Mouse (Mus musculus): ENCODE measurements around the gene Efna3. TPM values are rescaled to one million over a fixed set of nuclear protein-coding genes. Genes with fewer than 3 reads are reported as not detected.
A peak's percentile ranks its signal among the peaks of the same experiment; 100 is the strongest.

Gene Efna3
- total RNA-seq, 2 experiments from 2014 or later: 57.8 to 62.7 TPM

DNA sequence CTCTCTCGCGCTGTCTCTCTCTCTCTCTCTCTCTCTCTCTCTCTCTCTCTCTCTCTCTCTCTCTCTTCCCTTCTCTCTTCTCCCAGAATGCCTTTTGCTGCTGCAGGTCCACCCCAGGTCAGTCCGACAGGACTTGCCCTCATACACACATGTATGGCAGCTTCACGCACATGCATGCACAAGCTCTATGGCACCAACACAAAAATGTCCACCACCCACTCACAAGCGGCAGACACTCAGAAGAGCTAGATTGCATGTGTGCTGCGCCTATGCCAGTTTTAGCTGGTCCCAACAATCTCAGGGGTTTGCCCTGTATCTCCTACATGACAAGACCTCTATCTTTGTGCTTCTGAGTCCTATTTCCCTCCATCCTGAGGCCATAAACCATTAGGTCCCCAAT lies 5.5 kb downstream of the Efna3 start:
- no peak for DNase-seq (ENCODE audit: low spot score in 2 of 2)

DNA sequence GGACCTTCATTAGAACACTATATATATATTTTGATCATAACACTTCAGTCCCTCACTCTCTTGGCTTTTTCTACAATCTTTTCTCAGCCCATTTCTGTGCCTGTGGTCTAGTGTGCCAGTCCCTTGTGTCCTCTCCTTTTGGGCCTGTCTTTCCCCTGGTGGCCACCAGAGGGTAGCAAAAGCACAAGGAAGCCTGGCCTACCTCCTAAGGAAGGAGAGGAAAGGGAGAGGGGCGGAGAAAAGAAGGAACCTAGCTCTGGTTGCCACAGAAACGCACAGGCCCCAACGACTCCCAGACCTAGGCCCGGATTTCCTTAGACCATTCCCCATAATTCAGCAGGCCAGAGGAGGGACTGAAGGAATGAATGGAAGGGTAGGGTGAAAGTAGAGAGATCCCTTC lies 5.9 kb downstream of the Efna3 start:
- peak; percentile 87 to 90 for DNase-seq (ENCODE audit: low spot score in 2 of 2)

DNA sequence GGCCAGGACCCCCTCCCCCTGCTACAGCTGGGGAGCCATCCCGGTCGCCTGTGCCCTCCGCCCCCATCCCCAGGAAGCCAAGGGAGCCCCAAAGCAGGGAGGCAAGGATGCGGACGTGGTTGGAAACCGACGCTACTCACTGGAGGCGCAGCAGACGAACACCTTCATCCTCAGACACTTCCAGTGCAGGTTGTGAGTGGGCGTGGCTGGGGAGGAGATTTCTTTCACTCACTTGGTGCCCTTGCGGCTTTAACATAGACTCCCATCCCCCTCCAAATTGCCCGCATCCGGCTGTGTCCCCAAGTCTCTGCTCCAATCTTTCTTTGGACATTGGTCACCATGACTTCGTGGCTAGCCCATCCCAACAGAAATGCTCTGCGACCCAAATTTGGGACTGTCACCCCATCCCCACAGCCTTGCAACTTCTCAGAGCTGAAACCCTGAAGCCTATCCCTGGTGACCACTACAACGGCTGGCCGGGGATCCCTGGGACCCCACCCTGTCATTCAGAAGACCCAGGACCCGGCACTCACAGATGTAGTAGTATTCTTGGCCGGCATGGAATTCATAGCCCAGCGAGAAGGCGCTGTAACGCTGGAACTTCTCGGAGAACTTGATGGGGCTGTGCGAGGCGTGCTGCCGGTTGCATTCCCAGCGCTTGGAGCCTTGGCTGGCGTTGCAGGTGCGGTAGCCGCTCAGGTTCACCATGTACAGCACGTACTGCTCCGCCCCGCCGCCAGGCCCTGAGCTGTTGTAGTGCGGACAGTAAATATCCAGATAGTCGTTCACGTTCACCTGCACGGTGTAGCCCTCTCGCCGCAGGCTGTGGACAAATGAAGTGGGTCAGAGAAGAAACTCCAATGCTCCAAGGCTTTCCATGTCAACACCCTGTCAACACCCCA lies 6.6 kb downstream of the Efna3 start:
- DNase-seq (ENCODE audit: low spot score in 2 of 2): no peak

DNA sequence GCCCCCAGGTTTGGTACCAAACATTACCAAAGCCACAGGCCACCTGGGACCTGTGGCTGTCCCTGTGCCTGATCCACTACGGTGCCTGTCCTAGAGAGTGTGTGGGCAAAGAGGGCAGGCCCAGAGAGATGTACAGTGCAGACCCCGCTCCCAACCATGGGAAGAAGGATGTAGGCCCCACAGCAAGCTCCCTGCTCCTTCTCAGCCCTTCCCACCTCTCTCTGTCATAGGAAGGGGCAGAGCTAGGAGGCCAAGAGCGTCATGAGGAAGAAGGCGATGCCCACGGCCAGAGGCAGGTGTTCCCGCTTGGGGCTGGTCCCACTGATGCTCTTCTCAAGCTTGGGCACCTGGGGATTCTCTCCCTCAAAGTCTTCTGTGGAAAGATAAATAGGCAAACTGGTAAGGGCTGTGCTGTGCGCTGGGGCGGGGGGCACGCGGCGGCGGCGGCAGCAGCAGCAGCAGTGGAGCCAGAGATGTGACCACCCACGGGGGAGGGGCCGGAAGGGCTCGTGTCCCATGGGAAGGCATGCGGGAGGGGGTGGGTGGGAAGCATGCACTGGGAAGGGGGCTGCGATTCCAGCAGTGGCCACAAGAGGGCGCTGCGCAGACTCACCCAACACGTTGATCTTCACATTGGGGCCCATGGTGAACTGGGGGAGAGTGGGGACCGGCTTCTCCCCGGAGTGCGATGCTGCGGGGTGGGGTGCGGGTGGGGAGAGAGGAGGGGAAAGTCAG lies 7.4 kb downstream of the Efna3 start:
- peak; percentile 78 to 81 for DNase-seq (ENCODE audit: low spot score in 2 of 2)

DNA sequence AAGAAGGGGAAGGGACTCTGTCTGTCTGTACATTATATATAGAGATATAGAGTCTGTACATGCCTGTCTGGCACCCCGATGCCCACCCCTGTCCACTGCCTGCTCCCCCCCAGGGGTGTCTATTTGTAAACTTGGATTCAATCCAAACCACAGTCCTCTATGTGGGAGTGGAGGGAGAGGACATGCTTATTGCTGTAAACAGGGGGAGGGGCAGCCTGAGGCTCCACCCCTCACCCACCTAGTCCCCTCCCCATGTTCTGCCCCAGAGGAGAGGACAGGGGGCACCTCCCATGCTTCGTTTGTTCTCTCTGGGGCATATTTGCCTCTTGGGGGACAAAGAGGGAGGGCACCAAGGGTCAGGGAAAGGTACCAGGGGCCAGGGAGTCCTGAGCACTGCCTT lies 8.0 kb downstream of the Efna3 start:
- no peak for DNase-seq (ENCODE audit: low spot score in 2 of 2)

DNA sequence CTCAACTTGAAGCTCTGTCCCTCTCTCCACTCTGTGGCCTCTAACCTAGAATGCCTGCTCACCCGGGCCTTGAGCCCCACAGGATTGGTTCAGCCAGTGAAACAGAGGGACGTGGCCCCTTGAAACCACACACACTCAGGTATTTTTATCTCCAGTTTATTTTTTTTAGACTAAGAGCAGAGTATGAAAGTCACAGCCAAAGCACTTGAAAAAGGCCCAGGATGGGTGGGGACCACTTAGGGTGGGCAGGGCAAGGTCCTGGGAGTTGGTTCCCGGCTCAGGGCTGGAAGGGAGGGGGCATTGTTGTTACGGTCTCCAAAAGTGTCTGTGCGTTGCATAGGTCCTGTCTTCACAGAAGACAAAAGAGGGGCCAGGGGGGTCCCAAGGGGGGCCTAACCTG lies 8.4 kb downstream of the Efna3 start:
- DNase-seq (ENCODE audit: low spot score in 2 of 2): no peak

DNA sequence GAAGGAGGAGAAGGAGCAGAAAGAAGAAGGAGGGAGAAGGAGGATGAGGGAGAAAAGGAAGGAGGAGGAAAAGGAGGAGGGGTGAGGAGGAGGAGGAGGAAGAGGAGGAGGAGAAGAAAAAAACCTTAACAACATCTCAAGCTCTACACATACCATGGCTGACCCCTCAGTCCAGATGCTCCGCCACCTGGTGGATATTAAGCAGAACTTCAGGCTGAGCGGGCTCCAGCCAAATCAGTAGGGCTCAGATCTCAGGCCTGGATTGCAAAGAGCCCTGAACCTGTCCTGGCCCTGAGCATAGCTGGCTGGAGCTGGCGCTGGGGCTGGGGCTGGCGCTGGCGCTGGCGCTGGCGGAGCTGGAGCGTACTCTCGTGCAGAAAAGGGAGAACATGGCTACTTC lies 14.7 kb downstream of the Efna3 start:
- peak; percentile 50 to 69 for DNase-seq (ENCODE audit: low spot score in 2 of 2)

DNA sequence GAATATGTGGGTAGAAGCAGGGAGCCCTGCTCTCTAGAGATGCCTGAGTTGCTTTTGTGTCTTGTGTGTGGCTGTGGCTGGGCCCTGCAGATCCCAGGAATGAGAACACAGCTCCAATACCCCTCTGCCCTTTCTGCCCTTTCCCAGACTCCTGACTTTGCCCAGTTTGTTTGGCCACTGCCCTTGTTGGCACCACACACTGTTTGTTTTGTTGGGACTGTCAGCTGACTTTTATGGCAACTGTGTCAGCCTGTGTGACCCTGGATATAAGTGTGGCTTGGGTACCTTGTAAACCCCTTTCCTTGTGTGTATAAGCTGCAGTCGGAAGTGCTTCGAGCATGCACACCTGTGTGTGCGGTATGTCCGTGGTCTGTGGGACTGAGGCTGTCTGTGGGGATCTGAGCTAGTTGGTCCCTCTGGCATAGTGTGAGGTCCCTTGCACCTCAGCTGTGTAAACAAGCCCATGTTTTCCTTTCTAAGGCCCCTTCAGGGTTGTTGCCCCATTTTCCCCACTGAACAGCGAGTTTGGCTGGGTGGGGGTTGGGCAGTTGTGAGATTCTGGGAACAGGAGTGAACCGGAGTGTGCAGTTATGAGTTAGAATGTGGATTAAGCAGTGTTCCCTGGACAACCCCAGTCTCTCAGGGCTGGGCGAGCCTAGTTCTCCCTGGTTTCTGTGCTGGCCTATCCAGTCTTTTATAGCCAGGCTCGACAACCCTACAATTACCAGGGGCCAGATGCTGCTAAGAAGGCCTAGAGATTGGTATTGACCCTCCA lies 17.0 kb downstream of the Efna3 start:
- no peak for DNase-seq (ENCODE audit: low spot score in 2 of 2)

DNA sequence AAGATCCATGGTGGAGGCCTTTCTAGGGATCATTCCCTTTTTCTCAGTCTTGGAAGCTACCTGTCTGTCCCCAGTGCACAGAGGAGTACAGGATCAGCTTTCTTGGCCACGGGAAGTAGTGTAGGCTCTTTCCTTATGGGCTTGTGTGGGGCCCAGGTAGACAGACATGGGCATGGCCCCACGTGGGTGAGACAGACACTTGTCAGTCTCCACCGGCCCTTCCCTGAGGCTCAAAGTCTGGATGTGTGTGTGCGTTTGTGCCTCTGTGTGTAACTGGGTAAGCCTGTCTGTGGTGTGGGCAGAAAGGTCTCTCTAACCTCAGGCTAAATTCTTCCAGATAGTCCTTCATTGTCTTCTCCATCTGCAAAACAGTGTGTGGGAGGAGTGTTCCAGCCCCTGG lies 17.7 kb downstream of the Efna3 start:
- DNase-seq (ENCODE audit: low spot score in 2 of 2): no peak

DNA sequence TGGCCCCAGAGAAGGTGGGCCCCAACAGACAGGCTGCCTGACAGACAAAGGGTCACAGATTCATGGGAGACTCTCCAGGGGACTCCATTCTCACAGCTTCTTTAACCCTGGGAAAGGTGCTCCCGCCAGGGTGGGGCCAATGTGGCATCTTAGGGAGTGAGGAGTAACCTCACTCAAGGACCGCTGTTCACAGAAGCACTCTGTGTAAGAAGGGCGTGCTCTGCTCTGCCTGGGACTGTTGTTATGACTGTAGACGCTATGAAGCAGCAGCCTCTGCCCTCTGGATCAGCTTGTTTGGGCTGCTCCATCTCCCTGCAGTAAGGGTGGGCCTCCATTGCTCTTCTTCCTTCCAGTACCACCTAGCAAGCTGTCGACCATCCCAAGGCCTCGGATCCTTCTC lies 18.3 kb downstream of the Efna3 start:
- no peak for DNase-seq (ENCODE audit: low spot score in 2 of 2)

DNA sequence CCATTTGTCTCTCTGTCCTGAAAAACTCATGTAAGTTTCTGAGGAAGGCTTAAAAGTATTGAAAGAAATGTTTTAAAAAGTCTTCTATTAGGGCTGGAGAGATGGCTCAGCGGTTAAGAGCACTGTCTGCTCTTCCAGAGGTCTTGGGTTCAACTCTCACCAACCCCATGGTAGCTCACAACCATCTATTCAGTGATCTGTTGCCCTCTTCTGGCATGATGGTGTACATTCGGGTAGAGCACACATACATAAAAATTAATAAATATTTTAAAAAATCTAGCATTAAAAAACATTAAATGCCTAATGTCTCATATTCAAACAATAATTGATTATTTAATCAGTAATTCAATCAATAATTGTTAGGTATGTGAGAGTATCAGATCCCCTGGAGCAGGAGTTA lies 22.3 kb downstream of the Efna3 start:
- DNase-seq (ENCODE audit: low spot score in 2 of 2): no peak

DNA sequence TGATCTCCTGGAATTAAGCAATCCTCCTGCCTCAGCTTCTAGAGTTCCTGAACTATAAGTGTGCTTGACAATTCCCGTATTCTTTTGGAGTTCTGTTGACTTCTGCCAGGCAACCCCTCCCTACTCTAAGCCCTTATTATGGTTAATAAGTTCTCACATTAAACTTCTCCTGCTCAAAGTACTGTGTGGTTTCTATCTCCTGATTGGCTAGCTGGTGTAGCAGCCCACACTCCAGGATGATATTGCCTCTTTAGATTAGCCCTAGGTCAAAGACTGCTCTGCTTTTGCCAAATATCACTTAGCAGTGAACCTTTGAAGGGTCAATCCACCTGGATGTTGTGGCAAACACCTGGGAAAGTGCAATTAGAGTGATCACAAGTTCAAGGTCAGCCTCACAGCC lies 22.7 kb downstream of the Efna3 start:
- no peak for DNase-seq (ENCODE audit: low spot score in 2 of 2)

DNA sequence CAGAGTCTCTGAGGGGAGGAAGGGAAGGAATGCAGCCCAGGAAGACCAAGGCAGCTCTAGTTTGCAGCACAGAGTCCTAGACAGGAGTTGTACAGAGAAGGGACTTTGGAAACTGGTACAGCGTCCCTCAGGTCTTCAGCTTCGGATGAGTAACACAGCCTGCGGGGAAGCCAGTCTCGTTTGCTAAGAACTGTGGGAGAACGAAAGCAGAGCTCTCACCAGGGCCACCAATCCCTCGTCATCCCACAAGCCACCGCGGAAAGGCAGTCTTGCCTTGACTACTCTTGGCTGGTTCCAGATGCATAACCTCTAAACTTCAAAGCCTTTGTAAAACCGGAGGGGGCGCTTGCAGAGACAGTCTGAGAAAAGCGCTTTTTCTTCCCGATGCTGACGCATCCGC lies 23.3 kb downstream of the Efna3 start:
- DNase-seq (ENCODE audit: low spot score in 2 of 2): no peak

DNA sequence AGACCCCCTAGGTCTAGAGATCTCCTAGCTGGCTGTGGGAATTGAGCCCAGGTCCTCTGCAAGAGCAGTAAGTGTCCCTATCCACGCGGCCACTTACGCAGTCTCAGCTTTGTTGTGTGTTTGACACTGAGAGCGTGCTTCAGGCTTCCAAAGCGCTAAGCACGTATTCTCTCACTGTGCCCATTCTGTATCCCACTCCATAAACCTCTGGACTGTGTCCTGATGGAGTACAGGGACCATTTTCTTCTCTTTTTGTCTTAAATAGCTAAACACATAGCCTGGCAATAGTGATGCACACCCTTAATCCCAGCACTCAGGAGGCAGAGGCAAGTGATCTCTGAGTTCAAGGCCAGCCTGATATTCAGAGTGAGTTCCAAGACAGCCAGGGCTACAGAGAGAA lies 23.9 kb downstream of the Efna3 start:
- DNase-seq (ENCODE audit: low spot score in 2 of 2): no peak

DNA sequence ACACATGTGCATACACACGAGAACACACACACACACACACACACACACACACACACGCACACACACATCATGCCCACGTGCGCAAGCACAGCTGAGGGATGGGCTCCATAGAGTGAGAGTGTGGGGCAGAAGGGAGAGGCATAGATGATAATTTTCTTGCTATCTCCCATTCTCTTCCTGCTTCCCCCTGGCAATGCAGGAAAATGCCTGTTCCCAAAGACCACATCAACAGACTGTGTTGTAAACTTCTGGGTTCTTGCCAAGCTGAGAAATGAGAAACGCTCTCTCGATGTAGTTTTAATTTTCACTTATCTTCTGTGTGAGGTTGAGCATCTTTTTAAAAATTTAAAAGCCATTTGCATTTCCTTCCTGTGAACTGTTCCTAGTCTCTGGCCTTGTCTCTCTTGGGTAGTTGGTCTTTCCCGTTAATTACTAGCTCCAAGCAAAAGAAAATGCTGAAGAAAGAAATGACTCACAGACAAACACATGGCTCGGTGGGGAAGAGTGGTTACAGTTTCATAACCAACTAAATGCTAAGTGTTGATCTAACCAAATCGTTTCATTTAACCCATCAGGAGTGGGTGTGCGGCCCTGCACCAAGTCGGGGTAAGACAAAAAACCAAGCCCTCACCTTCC lies 25.9 kb downstream of the Efna3 start:
- DNase-seq (ENCODE audit: low spot score in 2 of 2): no peak

DNA sequence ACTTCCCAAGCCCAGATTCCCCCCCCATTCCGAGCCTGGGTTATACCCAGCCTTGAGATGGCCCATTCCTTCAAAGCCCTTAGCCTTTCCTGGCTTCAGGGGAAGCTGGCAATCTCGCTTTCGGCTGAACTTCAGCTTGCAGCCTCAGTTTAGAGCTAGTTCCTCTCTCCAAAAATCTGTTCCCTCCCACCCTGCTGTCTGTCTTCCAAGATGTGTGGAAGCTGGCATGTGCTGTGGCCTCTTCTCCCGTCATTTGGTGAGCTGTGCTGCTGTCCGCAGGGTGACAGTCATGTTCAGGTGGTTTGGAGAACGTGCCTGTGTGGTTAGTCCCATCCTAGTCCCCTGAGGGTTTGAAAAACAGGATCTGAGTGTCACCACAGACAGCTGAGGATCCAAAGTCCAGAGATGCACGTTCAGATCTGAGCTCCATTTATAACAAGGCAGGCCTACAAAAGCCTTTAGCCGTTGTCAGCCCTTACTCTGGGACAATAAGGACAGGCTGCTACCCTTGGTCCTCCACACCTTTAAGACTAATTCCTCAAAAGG lies 27.0 kb downstream of the Efna3 start:
- no peak for DNase-seq (ENCODE audit: low spot score in 2 of 2)

DNA sequence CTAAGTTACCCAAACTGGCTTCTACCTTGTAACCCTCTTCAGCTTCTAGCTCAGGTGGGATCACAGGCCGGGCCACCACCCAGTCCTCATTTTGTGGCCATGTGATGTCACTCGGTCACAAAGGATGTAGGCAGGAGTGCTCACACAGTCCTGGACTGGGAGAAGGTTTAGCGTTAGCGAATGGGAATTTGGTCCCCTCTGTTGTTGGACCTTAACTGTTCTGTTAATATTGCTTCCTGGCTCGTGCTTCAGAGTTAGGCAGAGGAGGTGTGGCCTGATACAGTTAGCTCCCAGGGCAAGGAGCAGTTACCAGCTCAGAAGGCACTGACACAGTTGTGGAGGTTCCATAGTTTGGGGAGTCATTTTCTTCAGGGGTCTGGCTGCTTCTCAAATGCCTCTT lies 28.6 kb downstream of the Efna3 start:
- DNase-seq (ENCODE audit: low spot score in 2 of 2): no peak

DNA sequence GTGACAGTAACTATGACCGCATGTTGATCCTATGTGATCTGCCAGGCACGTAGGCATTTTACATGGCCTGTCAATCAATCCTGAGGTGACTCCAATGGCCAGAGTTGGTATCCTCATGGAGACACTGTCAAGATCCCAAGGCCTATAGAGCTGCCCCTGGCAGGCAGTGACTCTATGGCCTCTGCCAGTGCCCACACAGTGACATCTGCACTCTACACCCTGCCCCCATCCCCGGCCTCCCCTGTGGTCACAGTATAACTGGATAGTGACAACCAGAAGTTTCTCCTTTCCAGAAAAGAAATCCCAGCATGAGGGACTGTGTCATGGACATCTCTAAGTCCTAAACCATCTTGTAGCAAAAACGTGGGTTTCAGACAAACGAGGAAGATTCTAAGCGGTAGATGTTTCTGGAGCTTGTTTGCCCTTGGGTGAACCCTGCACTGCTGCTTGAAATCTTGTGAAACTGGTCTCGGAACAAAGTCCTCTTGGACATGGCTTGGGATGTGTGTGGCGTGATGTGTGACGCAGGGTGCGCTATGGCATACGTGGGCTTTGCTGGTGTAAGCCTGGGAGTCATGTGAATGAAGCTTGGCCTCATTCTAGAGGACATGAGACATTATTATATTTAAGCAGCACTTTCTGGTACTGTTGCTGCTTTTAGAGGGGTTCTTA lies 29.4 kb downstream of the Efna3 start:
- DNase-seq (ENCODE audit: low spot score in 2 of 2): no peak

DNA sequence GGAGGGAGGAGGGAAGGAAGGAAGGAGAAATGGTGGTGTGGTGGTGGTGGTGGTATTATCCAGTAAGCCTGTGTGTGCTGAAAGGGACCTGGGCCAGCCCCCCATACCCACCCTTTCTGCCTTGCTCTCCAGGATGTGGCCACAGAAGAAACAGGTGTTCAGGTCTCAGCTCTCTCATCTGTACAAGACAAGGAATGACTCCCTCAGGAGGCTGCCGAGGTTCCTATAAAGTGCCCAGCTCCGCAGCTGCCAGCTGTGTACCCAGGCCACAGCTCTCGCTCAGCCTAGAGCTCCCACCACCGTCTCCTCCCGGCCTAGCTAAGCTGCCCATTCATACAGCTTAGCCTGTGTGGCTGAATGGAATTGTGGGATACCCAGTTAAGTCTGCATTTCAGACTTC lies 30.5 kb downstream of the Efna3 start:
- no peak for DNase-seq (ENCODE audit: low spot score in 2 of 2)

DNA sequence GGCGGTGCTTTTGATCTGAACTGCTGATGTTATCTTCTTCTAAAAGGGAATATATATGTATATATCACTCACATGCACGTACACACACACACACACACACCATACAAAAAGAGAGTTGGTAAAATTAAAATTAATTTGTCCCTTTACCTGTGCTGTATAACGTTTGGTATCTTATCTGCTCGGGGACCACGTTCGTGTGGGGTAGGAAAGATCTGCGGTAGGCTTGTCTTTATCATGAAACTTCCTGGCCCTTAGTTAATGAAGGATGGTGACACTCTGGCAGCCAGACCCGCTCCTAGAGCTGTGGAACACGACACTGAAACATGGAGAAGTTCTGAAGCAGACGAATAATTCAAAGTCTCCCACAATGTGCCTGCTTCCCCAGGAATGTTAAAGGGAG lies 30.9 kb downstream of the Efna3 start:
- no peak for DNase-seq (ENCODE audit: low spot score in 2 of 2)

Measured in layer of hippocampus, postnatal 14 days (tissue).